Mouse (Mus musculus) fibroblast of lung, adult 2 months (primary cell): ENCODE results near the gene Psmc2.
A peak's percentile ranks its signal among the peaks of the same experiment; 100 is the strongest.

ENCODE experiments used
- DNase-seq: peaks from one replicate; pipeline ENCODE4 v3.0.0-alpha.2; 2011; ENCODE audit warnings: low read depth

The Psmc2 gene

DNA sequence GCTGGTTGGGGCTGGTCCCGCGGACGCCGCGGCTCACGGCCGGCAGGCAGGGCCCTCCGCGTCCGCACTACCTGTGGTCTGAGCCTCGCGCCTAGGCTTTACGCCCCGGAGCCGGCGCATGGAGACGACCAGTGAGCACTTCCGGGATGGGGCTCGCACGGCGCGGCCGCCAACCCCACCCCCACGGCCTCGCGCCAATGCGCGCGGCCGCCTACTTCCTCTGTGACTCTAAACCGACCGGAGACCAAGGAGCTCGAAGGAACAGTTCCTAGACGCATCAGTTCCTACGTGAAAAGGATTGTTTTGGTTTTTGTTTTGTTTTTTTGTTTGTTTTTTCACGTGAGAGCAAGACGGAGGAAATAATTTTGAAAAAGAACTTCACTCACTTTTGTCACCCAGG, at the start of gene Psmc2, which contains the start of gene Dnajc2:
Gene Psmc2 (plus strand): TSS at position 231 of the 400 bp plus-strand sequence.
Gene Dnajc2 (minus strand): TSS at position 199 of the 400 bp plus-strand sequence.
- peak; percentile 68 for DNase-seq

DNA sequence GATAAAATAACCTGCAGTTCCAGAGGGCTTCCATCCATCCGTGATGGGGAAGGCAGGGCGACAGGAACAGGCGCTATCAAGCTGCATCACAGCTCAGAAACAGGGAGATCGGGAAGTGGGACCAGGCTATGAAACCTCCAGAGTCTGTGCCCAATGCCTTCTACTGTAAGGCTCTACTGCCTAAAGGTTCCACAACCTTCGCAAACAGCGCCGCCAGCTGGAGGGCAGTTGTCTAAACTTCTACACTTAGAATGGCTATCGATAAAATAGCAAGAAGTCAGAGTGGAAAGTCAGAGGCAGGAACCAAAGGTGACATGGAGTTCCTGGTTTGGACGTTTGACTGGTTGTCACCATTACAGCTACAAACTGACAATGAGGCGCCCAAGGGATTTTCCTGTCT, 49.5 kb upstream of the Psmc2 start:
- peak; percentile 33 for DNase-seq

DNA sequence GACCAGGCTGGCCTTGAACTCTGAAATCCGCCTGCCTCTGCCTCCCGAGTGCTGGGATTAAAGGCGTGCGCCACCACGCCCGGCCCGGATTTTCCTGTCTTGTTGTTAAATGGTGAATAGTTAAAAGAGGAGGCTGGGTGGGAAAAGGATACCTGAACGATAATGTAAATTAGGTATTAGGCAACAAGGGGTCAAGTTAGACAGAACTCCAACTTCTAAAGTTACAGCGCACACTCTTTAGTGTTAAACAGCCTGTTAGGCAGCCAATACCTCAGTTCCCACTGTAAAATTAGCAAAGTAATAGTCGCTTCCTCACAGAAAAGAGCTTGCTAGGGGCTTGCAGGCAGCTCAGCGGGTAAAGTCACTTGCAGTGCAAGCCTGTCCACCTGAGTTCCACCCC, 49.0 kb upstream of the Psmc2 start:
- DNase-seq = no peak

DNA sequence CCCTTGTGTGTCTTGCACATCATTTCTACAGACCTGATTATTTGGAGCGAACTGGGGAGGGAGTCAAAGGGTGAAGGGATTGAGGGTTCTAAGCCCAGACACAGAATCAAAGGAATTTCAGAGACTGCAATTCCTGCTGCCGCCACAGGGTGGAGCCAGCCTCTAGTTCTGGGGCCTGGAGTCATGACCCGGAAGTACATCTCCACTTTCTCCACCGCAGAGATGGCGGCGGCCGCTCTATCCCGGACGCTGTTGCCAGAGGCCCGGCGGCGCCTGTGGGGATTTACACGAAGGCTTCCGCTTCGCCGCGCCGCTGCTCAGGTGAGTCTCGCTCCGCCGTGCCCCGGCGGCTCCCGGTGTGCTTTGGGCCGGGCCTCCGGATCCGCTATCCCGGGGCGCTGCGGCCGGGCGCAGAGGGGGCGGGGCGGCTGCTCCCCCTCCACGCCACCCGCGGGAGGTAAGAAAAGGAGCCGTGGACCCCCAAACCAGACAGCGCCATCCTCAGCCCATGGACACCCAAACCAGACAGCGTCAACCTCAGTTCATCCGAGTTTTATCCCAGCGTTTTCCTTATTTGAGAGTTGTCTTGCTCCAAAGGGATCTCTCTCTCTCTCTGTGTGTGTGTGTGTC, 48.0 kb upstream of the Psmc2 start, which contains the start of gene Pmpcb:
Gene Pmpcb (plus strand): TSS at position 186 of the 630 bp plus-strand sequence.
- DNase-seq = peak; percentile 44

DNA sequence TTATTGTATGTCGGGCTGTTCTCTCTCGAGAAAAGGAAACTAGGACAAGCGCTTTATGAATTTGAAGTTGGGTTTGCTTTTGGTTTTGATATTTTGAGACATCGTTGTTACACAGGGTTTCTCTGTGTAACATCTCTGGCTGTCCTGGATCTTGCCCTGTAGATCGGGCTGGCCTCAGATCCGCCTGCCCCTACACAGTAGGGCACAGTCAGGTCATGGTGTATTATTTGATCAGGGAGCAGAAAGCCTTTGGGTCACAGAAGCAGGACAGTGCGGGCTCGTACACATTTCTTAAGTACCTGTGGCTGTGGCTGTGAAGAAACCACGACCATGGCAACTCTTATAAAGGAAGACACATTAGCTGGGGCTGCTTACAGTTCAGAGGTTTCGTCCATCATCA, 47.5 kb upstream of the Psmc2 start:
- no peak for DNase-seq

DNA sequence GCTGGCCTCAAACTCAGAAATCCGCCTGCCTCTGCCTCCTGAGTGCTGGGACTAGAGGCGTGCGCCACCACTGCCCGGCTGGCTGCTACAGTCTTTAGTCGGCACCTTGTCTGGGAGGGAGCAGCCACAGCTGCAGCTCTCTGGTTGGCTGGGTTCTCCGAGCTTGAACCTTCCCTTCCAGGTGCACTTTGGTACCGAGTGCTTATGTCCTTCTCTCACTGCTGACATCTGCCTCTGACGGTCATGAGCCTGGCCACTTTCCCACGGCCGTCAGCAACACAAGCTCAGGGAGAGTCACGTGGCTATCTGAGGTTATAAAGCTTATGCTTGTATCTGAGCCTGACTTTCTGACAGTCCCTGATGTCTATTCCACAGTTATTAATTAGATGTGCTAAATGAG, 46.0 kb upstream of the Psmc2 start:
- DNase-seq = no peak

DNA sequence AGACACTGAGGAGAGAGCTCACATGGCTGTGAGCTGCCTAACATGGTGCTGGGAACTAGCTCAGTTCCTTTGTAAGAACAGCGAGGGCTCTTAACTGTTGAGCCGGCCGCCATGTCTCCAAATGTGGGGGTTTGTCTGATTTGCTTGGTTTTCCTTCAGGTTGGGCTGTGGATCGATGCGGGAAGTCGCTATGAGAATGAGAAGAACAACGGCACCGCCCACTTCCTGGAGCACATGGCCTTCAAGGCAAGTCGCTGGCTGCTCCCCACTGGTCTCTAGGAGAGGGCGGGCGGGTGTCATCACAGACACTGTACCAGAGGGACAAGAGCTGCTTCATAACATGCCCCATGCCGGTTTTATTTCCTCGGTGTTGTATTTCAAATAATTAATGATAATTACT, 45.2 kb upstream of the Psmc2 start:
- DNase-seq = no peak

DNA sequence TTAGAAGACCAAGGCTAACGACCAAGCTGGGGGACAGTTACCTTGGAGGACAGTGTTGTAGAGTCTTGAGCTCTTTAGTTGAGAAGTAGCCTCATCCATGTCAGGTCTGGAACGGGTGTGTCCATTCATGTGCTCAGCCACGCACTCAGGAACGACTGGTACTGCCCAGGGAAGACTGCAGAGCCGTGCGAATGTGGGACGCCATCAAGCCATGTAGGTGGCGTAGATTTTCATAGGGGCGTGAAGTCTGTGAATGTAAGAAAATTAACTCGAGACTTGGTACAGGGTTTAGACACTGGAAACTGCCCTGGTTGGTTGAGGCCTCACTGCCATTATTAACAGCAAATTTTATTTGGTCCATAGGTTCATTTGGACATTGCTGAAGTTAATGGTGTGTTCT, 41.5 kb upstream of the Psmc2 start:
- no peak for DNase-seq

DNA sequence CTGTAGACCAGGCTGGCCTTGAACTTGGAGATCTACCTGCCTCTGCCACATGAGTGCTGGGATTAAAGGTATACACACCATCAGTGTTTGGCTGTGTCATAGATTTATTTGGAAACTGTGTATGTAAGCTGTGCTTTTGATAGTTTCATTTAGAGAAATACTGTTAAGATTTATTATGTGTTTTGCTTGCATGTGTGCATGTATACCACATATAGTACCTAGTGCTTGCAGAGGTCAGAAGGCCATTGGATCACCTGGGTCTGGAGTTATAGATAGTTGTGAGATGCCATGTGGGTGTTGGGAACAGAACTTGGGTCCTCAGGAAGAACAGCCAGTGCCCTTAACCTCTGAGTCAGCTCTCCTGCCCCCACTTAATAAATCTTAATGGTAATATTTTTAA, 40.4 kb upstream of the Psmc2 start:
- DNase-seq = no peak

DNA sequence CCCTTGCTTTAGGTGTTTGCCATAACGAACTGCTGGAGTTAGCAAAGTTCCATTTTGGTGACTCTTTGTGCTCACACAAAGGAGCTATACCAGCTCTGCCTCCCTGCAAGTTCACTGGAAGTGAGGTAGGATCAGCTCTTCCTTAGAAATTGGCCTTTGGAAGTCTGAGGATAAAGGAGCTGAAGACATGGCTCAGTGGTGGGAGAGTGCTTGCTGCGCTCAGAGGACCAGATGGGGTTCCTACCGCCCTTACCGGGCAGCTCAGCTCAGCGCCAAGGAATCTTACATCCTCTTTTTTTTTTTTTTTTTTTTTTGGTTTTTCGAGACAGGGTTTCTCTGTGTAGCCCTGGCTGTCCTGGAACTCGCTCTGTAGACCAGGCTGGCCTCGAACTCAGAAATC, 39.1 kb upstream of the Psmc2 start:
- no peak for DNase-seq

DNA sequence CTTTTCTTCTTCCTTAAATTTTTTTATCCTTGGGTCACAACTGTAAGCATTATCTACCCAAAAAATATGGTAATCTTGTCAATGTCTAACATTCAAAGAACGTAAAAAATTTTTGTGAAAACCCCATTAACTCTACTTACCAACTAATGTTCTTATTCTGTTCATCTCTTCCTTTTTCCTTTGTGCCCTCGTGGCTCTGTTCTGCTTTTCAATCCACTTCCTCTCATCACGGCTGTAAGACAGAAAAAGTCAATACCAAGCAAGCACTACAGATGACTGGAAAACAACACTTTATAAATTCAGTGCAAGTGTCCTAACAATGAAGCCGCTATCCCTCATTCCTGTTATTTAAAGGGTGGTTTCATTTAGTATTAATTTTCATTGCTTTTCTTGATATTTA, 16.6 kb upstream of the Psmc2 start:
- no peak for DNase-seq

DNA sequence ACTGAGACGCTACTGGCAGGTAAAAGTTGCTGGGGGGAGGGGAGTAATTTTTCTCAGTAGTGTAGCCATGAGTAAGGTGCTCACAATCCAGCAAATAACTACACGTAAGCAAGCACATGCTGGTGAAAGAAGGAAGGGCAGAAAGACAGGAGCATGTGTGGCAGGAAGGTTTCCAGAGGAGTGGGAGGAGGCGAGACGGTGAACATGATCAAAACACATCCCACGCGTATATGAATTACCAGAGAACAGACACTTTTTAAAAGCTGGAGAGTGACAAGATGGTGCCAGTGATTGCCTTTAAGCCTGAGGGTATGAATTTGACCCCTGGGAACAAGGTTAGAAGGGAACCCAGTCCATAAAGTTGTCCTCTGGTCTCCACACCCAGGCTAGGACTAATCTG, 15.2 kb upstream of the Psmc2 start:
- DNase-seq = no peak

DNA sequence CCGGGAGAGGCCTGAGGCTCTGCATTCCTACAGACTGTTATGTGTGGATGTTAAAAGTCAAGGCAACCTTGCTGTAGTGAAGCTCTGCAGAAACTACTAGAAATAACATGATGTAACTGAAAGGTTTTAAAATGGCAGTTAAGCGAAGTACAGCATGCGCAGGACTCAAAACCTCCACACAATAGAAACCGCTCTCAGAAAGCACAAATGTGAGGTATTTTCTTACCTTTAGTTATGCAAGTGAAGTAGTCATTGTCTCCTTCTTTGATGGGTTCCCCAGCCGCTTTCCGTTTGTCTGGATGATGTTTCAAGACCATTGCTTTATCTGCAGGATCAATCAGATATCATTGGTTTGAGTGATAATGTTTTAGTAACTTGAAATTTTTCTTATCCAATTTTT, 8.6 kb upstream of the Psmc2 start:
- DNase-seq = no peak

DNA sequence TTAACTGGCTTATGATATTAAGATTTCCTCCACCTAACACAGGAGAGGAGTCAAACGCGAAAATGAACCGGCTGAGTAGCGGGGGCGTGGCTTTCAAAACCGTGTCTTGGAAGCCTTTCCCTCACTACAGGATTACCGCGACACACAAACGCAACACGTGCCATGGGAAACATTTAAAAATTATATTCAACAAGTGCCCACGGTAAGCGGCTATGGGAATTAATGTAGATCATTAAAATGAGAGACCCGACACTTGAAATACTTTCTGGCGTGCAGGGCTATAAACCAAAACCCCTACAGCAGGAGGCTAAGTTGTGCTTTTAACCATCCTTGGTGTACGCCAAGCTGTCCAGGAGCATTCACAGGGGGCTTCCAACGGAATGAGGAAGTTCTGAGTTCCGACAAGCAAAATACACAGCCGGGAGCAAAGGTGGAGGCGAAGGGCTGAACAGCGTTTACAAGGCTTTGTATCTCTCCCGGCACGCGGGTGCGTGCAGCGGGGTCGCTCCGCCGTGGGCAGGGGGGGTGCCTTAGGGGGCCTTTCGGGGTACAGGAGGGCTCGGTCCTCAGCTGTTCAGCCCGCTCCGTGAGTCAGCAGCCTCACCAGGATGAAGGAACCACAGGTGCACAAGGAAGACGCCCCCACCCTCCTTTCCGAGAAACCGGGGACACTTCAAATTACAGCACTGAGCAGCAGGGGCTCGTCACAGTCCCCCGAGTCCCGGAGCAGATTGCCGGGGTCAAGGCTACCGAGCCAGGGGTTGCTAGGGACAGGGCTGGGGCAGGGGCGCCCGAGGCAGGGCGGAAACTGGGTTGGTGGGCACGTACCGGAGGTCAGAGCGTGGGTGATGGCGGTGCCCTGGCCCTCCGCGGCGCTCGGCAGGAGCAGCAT, 676 bp upstream of the Psmc2 start:
- no peak for DNase-seq

DNA sequence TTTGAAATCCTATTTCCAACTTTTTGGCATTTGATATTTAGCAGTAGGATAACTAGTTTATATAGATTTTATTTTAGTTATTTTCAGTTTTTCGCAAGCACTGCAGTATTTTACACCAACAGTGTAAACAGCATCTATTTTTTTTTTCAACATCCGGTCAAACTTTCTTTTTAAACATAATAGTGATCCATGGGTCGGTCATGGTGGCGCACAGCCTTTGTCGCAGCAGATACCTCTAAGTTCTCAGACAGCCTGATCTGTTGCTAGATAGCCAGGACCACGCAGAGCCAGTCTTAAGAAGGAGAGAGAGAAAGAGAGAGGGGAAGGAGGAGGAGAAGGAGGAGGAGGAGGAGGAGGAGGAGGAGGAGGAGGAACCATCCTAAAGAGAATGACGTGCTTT, 693 bp downstream of the Psmc2 start:
- DNase-seq = no peak

DNA sequence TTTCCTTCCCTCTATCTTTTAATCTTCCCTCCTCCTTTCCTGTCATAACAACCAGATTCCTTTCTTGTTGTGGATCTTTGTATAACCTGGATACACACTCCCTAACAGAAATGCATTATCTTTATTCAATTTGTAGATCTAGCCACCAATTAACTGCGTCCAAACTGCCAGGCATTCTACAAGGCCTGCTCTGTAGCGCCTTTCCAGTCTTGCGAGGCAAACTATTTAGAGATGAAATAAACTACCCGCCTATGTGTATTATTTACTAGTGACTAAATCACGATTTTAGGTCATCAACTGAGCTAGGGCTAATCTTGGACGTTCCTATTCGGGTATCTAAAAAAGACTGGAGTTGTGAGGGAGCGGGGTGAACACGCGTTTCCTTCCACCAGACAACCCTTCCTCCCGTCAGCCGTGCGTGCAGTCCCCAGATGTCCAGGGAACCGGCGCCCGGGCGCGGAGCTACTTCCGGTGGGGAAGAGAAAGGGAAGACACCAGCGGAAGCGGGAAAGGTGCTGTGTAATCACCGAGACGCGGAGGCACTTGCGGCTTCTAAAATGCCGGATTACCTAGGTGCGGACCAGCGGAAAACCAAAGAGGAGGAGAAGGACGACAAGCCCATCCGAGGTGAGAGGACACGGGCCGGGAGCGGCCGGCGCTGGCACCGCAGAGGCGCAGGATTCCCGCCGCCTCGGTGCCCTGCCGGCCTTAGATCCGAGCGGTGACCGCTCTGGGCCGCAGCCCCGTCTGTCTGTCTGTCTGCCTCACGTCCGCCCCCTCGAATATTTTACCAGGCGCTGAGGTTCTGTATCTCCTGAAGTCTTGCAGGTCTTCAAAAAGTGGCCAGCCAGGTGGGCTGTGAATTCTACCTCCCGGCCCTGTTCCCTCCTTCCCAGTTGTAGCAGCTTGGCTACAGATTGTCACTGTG, 1.4 kb downstream of the Psmc2 start:
- DNase-seq = peak; percentile 67

DNA sequence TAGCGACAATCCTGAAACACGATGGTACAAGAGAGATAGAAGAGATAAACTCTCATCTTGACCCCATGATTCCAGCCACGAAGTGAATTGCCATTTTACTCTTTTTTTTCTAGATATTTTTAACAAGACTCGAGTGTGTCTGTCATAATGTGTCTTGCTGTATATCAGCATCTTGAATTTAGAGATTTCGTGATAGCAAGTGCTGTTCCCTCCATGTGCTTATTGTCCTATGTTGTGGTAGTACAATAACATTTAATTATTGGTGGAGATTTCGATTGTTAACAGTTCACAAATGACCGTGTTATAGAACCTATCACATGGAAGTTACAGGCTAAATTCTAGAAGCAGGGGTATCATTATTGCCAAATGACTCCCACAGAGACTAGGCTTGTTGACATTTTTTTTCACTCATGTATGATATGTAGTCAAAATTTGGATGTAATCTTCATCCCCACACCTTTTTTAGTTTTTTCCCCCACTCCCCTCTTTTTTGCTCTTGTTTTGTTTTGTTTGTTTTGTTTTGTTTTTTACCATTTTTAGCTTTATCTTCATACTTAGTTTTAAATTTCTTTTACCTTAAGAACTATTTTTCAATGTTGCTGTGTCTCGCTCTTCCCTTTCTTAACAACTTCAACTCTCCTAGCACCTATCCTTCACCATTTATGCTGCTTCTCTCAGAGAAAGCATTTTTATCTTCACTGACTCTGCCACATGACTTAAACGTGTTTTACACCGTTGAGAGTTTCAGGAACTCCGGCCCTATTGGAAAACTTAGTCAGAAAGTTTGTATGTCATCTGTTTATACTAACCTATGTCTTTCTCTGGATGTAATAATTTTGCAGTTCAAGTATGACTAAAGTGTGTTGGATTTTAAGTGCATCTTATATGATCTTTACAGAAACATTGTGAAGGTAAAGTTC, 2.4 kb downstream of the Psmc2 start:
- DNase-seq = no peak

DNA sequence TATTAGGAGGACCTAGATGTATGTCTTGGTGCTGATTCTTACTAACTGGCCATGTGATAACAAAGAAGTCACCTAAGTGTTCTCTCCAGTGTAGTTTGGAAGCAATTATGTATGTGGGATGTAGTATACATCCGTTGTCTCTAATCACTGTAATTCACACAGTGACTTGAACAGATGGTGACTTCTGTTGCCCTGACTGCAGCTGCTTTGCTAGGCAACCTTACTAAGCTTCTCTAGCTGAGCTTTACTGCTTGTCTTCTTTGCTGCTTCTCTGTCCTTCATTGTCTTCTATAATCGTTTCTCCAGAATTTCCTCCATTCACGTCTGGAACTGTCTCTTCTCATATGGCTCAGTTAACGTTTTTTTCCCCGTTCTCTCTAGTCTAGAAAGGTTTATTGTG, 4.0 kb downstream of the Psmc2 start:
- no peak for DNase-seq

DNA sequence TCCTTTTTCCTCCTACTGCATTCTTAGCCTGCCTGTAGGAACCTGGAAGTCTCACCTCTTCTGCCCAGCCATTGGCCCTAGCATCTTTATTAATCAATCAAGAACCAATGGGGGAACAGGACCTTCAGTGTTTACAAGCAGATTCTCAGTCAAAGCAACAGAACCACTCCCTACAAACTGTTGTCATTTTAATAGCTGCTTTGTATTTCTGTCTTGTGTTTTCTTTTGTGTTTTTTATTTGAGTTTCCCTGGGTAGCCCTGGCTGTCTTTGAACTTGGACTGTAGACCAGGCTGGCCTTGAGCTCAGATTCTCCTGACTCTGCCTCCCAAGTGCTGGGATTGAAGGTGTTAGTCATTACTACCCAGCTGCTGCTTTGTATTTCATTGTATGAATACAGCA, 7.1 kb downstream of the Psmc2 start:
- DNase-seq = no peak

DNA sequence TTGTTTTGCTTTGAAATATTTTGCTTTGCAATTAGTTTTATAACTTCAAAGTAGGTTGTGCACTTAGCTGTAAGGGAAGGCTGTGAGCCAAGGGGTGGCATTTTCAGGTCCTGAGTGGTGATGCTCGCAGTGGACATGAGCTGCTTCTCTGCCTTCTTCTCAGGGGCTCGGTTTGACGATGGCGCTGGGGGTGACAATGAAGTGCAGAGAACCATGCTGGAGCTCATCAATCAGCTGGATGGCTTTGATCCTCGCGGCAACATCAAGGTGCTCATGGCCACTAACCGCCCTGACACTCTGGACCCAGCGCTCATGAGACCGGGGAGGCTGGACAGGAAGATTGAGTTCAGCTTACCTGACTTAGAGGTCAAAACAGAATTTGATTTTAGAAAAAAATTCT, 17.8 kb downstream of the Psmc2 start:
- DNase-seq = no peak

DNA sequence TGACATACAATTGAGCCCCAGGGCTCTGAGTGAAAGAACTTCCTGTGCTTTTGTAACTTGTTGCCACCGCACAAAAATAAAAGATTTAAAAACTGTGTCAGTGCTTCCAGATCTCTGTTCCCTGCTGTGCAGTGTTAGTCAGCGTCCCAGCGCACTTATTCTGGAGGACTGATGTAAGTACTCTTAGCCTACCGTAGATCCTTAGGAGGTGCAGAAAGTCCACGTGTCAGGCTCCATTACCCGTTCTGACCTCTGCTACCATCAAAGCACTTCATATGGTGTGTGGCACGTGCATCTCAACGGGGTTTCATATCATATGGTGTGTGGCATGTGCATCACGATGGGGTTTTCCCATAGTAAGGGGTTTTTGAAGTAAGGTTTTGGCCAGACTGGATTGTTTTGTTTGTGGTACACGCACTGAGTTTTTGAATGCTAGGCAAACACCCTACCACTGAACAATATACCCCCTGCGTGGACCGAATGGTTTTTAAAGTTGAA, 18.7 kb downstream of the Psmc2 start:
- DNase-seq = no peak
